Mouse (Mus musculus): ENCODE data around the gene Olfr1373. TPM values are rescaled to one million over a fixed set of nuclear protein-coding genes. Genes with fewer than 3 reads are reported as not detected.

Olfr1373 gene
- polyA plus RNA-seq (2012; rRNA removed), result not detected in 2 replicates

GRCm38 (mm10) chr11:52145428-52145827, at the start of gene Olfr1373:
Gene Olfr1373, minus strand, starts transcription at chr11:52145528.

GRCm38 (mm10) chr11:52098398-52098946, 46.9 kb downstream of the Olfr1373 start, which contains the start of gene Ppp2ca:
Gene Ppp2ca, plus strand, starts transcription at chr11:52098681.

Other genes starting within 250 kb of the Olfr1373 start
- gene Cdkn2aipnl, start 177.9 kb downstream of the Olfr1373 start, polyA plus RNA-seq (2012; rRNA removed), result 17.9 and 18.4 TPM in 2 replicates
- gene Ube2b, start 144.8 kb downstream of the Olfr1373 start, polyA plus RNA-seq (2012; rRNA removed), result 31.1 and 34.5 TPM in 2 replicates
- gene Cdkl3, start 141.3 kb downstream of the Olfr1373 start, polyA plus RNA-seq (2012; rRNA removed), result 0.81 and 0.85 TPM in 2 replicates
- 47.9 and 59.0 TPM in 2 replicates for gene Ppp2ca, start 46.8 kb downstream of the Olfr1373 start, polyA plus RNA-seq (2012; rRNA removed)
- gene Olfr1371, start 68.5 kb upstream of the Olfr1373 start, polyA plus RNA-seq (2012; rRNA removed), result not detected in 2 replicates
- gene Skp1a, start 86.5 kb upstream of the Olfr1373 start, polyA plus RNA-seq (2012; rRNA removed), result 8.0 and 9.7 TPM in 2 replicates
- gene Tcf7, start 137.5 kb upstream of the Olfr1373 start, polyA plus RNA-seq (2012; rRNA removed), result 7.2 and 8.3 TPM in 2 replicates
- 72.5 and 75.6 TPM in 2 replicates for gene Vdac1, start 215.3 kb upstream of the Olfr1373 start, polyA plus RNA-seq (2012; rRNA removed)